Mouse (Mus musculus) intestine, embryonic 16.5 days (tissue): ENCODE results near the gene Hnrnpr. TPM values are rescaled to one million over a fixed set of nuclear protein-coding genes. Genes with fewer than 3 reads are reported as not detected.

Source experiments
- polyA plus RNA-seq: library from polyadenylated mRNA; unstranded; fragments of >200 nt; fragmentation: Nextera tagmentation; extraction: Ambion mirVana; gene quantifications from 2 replicates; pipeline ENCODE4 v1.2.1, GENCODE M21; 2015

The Hnrnpr gene
- polyA plus RNA-seq, 1 experiment from 2014 or later: 106 TPM

Other genes starting within 250 kb of the Hnrnpr start
- 232 and 245 TPM in 2 replicates for gene Id3, start 167.4 kb upstream of the Hnrnpr start, polyA plus RNA-seq
- gene E2f2, start 138.5 kb upstream of the Hnrnpr start, polyA plus RNA-seq: 7.5 and 9.3 TPM in 2 replicates
- gene Asap3, start 104.6 kb upstream of the Hnrnpr start, polyA plus RNA-seq: 3.3 and 4.4 TPM in 2 replicates
- gene Tcea3, start 63.2 kb upstream of the Hnrnpr start, polyA plus RNA-seq: 22.9 and 23.3 TPM in 2 replicates
- 13.6 and 15.0 TPM in 2 replicates for gene Zfp46, start 26.3 kb upstream of the Hnrnpr start, polyA plus RNA-seq
- 0.10 and 0.16 TPM in 2 replicates for gene Htr1d, start 112.6 kb downstream of the Hnrnpr start, polyA plus RNA-seq
- gene 6030445D17Rik, start 151.3 kb downstream of the Hnrnpr start, polyA plus RNA-seq: 0.27 and 0.50 TPM in 2 replicates
- 96.8 and 115 TPM in 2 replicates for gene Luzp1, start 158.8 kb downstream of the Hnrnpr start, polyA plus RNA-seq